28 mouse cellular contexts compared by ENCODE assay signal in the genomic region with DNA sequence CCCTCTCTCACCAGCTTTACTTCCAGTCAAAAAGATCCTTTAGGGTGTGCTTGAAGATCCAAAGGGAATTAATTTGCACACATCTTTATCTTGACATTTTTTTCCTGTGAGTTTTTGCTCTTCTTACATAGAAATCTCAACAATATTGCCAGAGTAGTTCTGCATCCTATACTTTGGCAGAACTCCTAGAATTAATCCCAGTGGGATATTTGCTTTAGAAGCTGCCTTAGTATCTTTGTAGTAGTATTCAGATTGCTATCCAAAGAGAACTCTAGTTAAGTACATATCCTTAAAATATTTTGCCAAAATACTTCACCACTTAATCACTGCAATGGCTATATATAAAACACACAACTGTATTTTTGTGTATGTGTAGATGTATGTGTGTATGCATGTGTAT. TPM values are rescaled to one million over a fixed set of nuclear protein-coding genes. Genes with fewer than 3 reads are reported as not detected.
"Had no signal": no experiment of that assay in that cellular context is flagged by ENCODE, and none has a peak within 500 bp of the region (broad histone marks: within the 10 kb centered on the region; RNA-seq: fewer than 3 reads in every experiment).

No protein-coding gene starts in this region.

- H3K27ac ChIP-seq: gastrocnemius, adult 2 months; heart, embryonic 13.5 days; heart, embryonic 15.5 days; hindbrain, embryonic 10.5 days; hindbrain, embryonic 12.5 days; hindbrain, embryonic 14.5 days; intestine, embryonic 15.5 days; layer of hippocampus, adult 2 months; left cerebral cortex, adult 2 months; limb, embryonic 13.5 days; liver, embryonic 13.5 days; liver, embryonic 15.5 days had no signal

- H3K9me3 ChIP-seq: heart, embryonic 13.5 days; heart, embryonic 15.5 days; hindbrain, embryonic 10.5 days; hindbrain, embryonic 12.5 days; intestine, embryonic 15.5 days; limb, embryonic 13.5 days; liver, embryonic 13.5 days; liver, embryonic 15.5 days had no signal

- H3K9ac ChIP-seq: heart, embryonic 13.5 days; heart, embryonic 15.5 days; hindbrain, embryonic 12.5 days; hindbrain, embryonic 14.5 days; intestine, embryonic 15.5 days; limb, embryonic 13.5 days; liver, embryonic 13.5 days; liver, embryonic 15.5 days had no signal

- H3K4me1 ChIP-seq: hindbrain, embryonic 10.5 days; intestine, embryonic 15.5 days; limb, embryonic 13.5 days; liver, embryonic 13.5 days; liver, embryonic 15.5 days had no signal

- H3K27me3 ChIP-seq: heart, embryonic 13.5 days; heart, embryonic 15.5 days; hindbrain, embryonic 12.5 days; intestine, embryonic 15.5 days; limb, embryonic 13.5 days; liver, embryonic 13.5 days; liver, embryonic 15.5 days had no signal

- H3K4me3 ChIP-seq: gastrocnemius, adult 2 months; heart, embryonic 13.5 days; heart, embryonic 15.5 days; hindbrain, embryonic 10.5 days; hindbrain, embryonic 12.5 days; intestine, embryonic 15.5 days; layer of hippocampus, adult 2 months; left cerebral cortex, adult 2 months; limb, embryonic 13.5 days; liver, embryonic 13.5 days; liver, embryonic 15.5 days had no signal

- H3K4me2 ChIP-seq: heart, embryonic 11.5 days; heart, embryonic 13.5 days; heart, embryonic 15.5 days; hindbrain, embryonic 12.5 days; hindbrain, embryonic 14.5 days; intestine, embryonic 15.5 days; limb, embryonic 13.5 days; liver, embryonic 11.5 days; liver, embryonic 13.5 days; liver, embryonic 15.5 days had no signal

- ATAC-seq: hindbrain, embryonic 16.5 days; inflammation-experienced regulatory T-cells, adult 6 months; intestine, embryonic 15.5 days; intestine, postnatal 0 days had no signal

- H3K36me3 ChIP-seq: heart, embryonic 13.5 days; heart, embryonic 15.5 days; hindbrain, embryonic 10.5 days; hindbrain, embryonic 12.5 days; intestine, embryonic 15.5 days; limb, embryonic 13.5 days; liver, embryonic 13.5 days; liver, embryonic 15.5 days had no signal

- DNase-seq: gastrocnemius, adult 2 months; gastrocnemius, postnatal 10 days; gastrocnemius, postnatal 25 days; heart, adult 18-20 months; heart, postnatal 4 days; kidney, adult 18-20 months; kidney, adult 8-10 months; kidney, postnatal 10 days; kidney, postnatal 25 days; kidney, postnatal 4 days; liver; liver, embryonic 13.5 days had no signal

RNA-seq across cellular contexts. Expression of gene Kcna4, which starts 28.2 kb away (rescaled TPM):
- polyA plus RNA-seq: inflammation-experienced regulatory T-cells, adult 6 months; kidney, embryonic 14.5 days; liver, embryonic 11.5 days had no signal
